Mouse (Mus musculus): Measurements from ENCODE around the gene Inka1. TPM values are rescaled to one million over a fixed set of nuclear protein-coding genes. Genes with fewer than 3 reads are reported as not detected.
"Not testable (repeated sequence)": the region's sequence is repeated elsewhere in the genome, so short reads cannot be mapped to it uniquely, and the experiment has no call there.

Gene Inka1
- 10 to 100 TPM in 1 of 26 experiments, 1 to 10 TPM in 21, under 1 TPM in 2, not detected in 2; 0.78 to 11.7 (median 3.4) TPM for total RNA-seq (2018; cell fraction: chromatin; rRNA removed)
- 10 to 100 TPM in 17 of 26 experiments, 1 to 10 TPM in 9; 1.9 to 25.9 (median 13.4) TPM for total RNA-seq (2018; cell fraction: cytosol; rRNA removed)
- 10 to 100 TPM in 2 of 26 experiments, 1 to 10 TPM in 23, not detected in 1; 1.2 to 14.3 (median 5.4) TPM for total RNA-seq (2018; cell fraction: nucleus; rRNA removed)
- 5.7 to 14.7 TPM (median 13.6 TPM) in 3 replicates for polyA plus RNA-seq (2018)

GRCm38 (mm10) chr9:107985131-107986119, at the start of gene Inka1:
Gene Inka1 (minus strand): TSS chr9:107985879.
- Histone ChIP-seq H3K79me2 (ENCODE audit: inconsistent target) (no peaks in the 10 kb centered on the region; the same call in 1 of the 2 replicates), H3K27ac (peak within 1 kb of the TSS; percentile 89), H3K4me3 (ENCODE audit: inconsistent target) (peak within 1 kb of the TSS; percentile 66), H3K36me3 (ENCODE audit: inconsistent target) (peaks cover 14% of the 10 kb centered on the region; the same call in 1 of the 2 replicates)
- WGBS (ENCODE audit: missing documents): under 1% methylated on average over 57 of the region's 58 CpGs

GRCm38 (mm10) chr9:108032126-108032525, 46.4 kb upstream of the Inka1 start:
- Histone ChIP-seq H3K36me3 (ENCODE audit: inconsistent target) (peaks cover 27% of the 10 kb centered on the region), H3K4me3 (ENCODE audit: inconsistent target) (no peak overlapping the region), H3K27ac (no peak overlapping the region), H3K79me2 (ENCODE audit: inconsistent target) (peaks cover 42% of the 10 kb centered on the region; the same call in 1 of the 2 replicates)
- 92% methylated on average over 5 of the region's 5 CpGs for WGBS (ENCODE audit: missing documents)

GRCm38 (mm10) chr9:108027867-108028266, 42.2 kb upstream of the Inka1 start:
- Histone ChIP-seq H3K79me2 (ENCODE audit: inconsistent target) (peaks cover 83% of the 10 kb centered on the region), H3K4me3 (ENCODE audit: inconsistent target) (no peak overlapping the region), H3K36me3 (ENCODE audit: inconsistent target) (peaks cover 55% of the 10 kb centered on the region), H3K27ac (no peak overlapping the region)
- WGBS (ENCODE audit: missing documents): 100% methylated on average over 3 of the region's 3 CpGs

GRCm38 (mm10) chr9:108026584-108026983, 40.9 kb upstream of the Inka1 start:
- H3K79me2 ChIP-seq (ENCODE audit: inconsistent target): peaks cover 93% of the 10 kb centered on the region
- WGBS (ENCODE audit: missing documents): 69% methylated on average over 3 of the region's 3 CpGs
- no peak overlapping the region for H3K4me3 ChIP-seq (ENCODE audit: inconsistent target)
- no peak overlapping the region for H3K27ac ChIP-seq
- H3K36me3 ChIP-seq (ENCODE audit: inconsistent target): peaks cover 45% of the 10 kb centered on the region

- no peak overlapping the region for H3K27ac ChIP-seq
- H3K79me2 ChIP-seq (ENCODE audit: inconsistent target): peaks cover 98% of the 10 kb centered on the region
- peaks cover 45% of the 10 kb centered on the region for H3K36me3 ChIP-seq (ENCODE audit: inconsistent target)
- 94% methylated on average over 3 of the region's 3 CpGs for WGBS (ENCODE audit: missing documents)
- no peak overlapping the region for H3K4me3 ChIP-seq (ENCODE audit: inconsistent target)
Measured at GRCm38 (mm10) chr9:108023216-108023615, 37.5 kb upstream of the Inka1 start.

- 87% methylated on average over 1 of the region's 1 CpGs for WGBS (ENCODE audit: missing documents)
- H3K27ac ChIP-seq: no peak overlapping the region
- peaks cover 100% of the 10 kb centered on the region for H3K79me2 ChIP-seq (ENCODE audit: inconsistent target)
- H3K4me3 ChIP-seq (ENCODE audit: inconsistent target): no peak overlapping the region
- peaks cover 24% of the 10 kb centered on the region for H3K36me3 ChIP-seq (ENCODE audit: inconsistent target)
Measured at GRCm38 (mm10) chr9:108020741-108021140, 35.1 kb upstream of the Inka1 start.

GRCm38 (mm10) chr9:108017127-108017526, 31.4 kb upstream of the Inka1 start:
- Histone ChIP-seq H3K4me3 (ENCODE audit: inconsistent target) (no peak overlapping the region), H3K36me3 (ENCODE audit: inconsistent target) (peaks cover 12% of the 10 kb centered on the region; the same call in 1 of the 2 replicates), H3K79me2 (ENCODE audit: inconsistent target) (peaks cover 100% of the 10 kb centered on the region), H3K27ac (no peak overlapping the region)
- 92% methylated on average over 3 of the region's 3 CpGs for WGBS (ENCODE audit: missing documents)

GRCm38 (mm10) chr9:108013577-108013976, 27.9 kb upstream of the Inka1 start:
- not testable (repeated sequence) for H3K27ac ChIP-seq; H3K4me3 ChIP-seq (ENCODE audit: inconsistent target)
- WGBS (ENCODE audit: missing documents): no CpG with 5 or more reads among the region's 2 CpGs
- H3K79me2 ChIP-seq (ENCODE audit: inconsistent target): peaks cover 100% of the 10 kb centered on the region
- H3K36me3 ChIP-seq (ENCODE audit: inconsistent target): peaks cover 12% of the 10 kb centered on the region; the same call in 1 of the 2 replicates

GRCm38 (mm10) chr9:108010385-108010784, 24.7 kb upstream of the Inka1 start:
- H3K4me3 ChIP-seq (ENCODE audit: inconsistent target): no peak overlapping the region
- no peak overlapping the region for H3K27ac ChIP-seq
- peaks cover 8% of the 10 kb centered on the region; the same call in 1 of the 2 replicates for H3K36me3 ChIP-seq (ENCODE audit: inconsistent target)

GRCm38 (mm10) chr9:108008041-108008440, 22.4 kb upstream of the Inka1 start:
- Histone ChIP-seq H3K4me3 (ENCODE audit: inconsistent target) (no peak overlapping the region), H3K36me3 (ENCODE audit: inconsistent target) (peaks cover 6% of the 10 kb centered on the region; the same call in 1 of the 2 replicates), H3K79me2 (ENCODE audit: inconsistent target) (peaks cover 100% of the 10 kb centered on the region), H3K27ac (no peak overlapping the region)
- WGBS (ENCODE audit: missing documents): 85% methylated on average over 4 of the region's 5 CpGs

More at GRCm38 (mm10) chr9:108010385-108010784, 24.7 kb upstream of the Inka1 start:
- H3K79me2 ChIP-seq (ENCODE audit: inconsistent target): peaks cover 100% of the 10 kb centered on the region

- 3% methylated on average over 8 of the region's 8 CpGs for WGBS (ENCODE audit: missing documents)
- peak overlapping the region; percentile 94 for H3K4me3 ChIP-seq (ENCODE audit: inconsistent target)
- peaks cover 59% of the 10 kb centered on the region for H3K79me2 ChIP-seq (ENCODE audit: inconsistent target)
- no peaks in the 10 kb centered on the region for H3K36me3 ChIP-seq (ENCODE audit: inconsistent target)
- peak overlapping the region; percentile 55 for H3K27ac ChIP-seq
Measured at GRCm38 (mm10) chr9:108003531-108003890, 17.8 kb upstream of the Inka1 start.

GRCm38 (mm10) chr9:108002778-108003530, 17.3 kb upstream of the Inka1 start:
- no peaks in the 10 kb centered on the region for H3K36me3 ChIP-seq (ENCODE audit: inconsistent target)
- whole genome bisulfite sequencing (ENCODE audit: missing documents): 0% methylated on average over 45 of the region's 50 CpGs
- H3K79me2 ChIP-seq (ENCODE audit: inconsistent target): peaks cover 53% of the 10 kb centered on the region
- H3K4me3 ChIP-seq (ENCODE audit: inconsistent target): peak overlapping the region; percentile 94
- H3K27ac ChIP-seq: peak overlapping the region; percentile 55

GRCm38 (mm10) chr9:108001922-108002770, 16.5 kb upstream of the Inka1 start, which contains the start of gene Ip6k1:
Gene Ip6k1 (plus strand): TSS chr9:108002501.
- Histone ChIP-seq H3K27ac (peak within 1 kb of the TSS; percentile 80), H3K36me3 (ENCODE audit: inconsistent target) (no peaks in the 10 kb centered on the region), H3K79me2 (ENCODE audit: inconsistent target) (peaks cover 45% of the 10 kb centered on the region), H3K4me3 (ENCODE audit: inconsistent target) (peak within 1 kb of the TSS; percentile 94)
- 0% methylated on average over 43 of the region's 51 CpGs for WGBS (ENCODE audit: missing documents)
